Mouse (Mus musculus) erythroblast, embryonic 14.5 days (primary cell): Measurements from ENCODE around the gene Rps2. TPM values are rescaled to one million over a fixed set of nuclear protein-coding genes. Genes with fewer than 3 reads are reported as not detected.

Experiments
- H3K27me3 ChIP-seq: 2 replicates; pipeline ENCODE4 v1.6.1; 2012; ENCODE audit warnings: inconsistent platforms; ENCODE audit not compliant: control insufficient read depth
- H3K36me3 ChIP-seq: 2 replicates; pipeline ENCODE4 v1.6.1; 2012; ENCODE audit warnings: mild to moderate bottlenecking, inconsistent platforms; ENCODE audit not compliant: control insufficient read depth
- H3K4me1 ChIP-seq: 2 replicates; pipeline ENCODE4 v1.6.1; 2012; ENCODE audit warnings: inconsistent platforms; ENCODE audit not compliant: control insufficient read depth
- H3K4me3 ChIP-seq: replicated peaks from 2 replicates; pipeline ENCODE3; 2012; ENCODE audit warnings: moderate library complexity, mild to moderate bottlenecking, inconsistent platforms
- H3K9me3 ChIP-seq: 2 replicates; pipeline ENCODE4 v1.6.1; 2012; ENCODE audit warnings: low read length, inconsistent platforms, mixed read lengths; ENCODE audit not compliant: control insufficient read depth
- GATA1 ChIP-seq: IDR thresholded peaks from 2 replicates; pipeline ENCODE4 v1.6.1; 2012; ENCODE audit warnings: low read length, inconsistent platforms, mixed read lengths
- TAL1 ChIP-seq: IDR thresholded peaks from 3 replicates; pipeline ENCODE4 v1.6.1; 2012; ENCODE audit warnings: low read length, inconsistent platforms, mixed read lengths
- polyA plus RNA-seq: library from polyadenylated mRNA; stranded (reverse); fragments of >175 nt; gene quantifications from 2 replicates; pipeline ENCODE4 v1.2.3, GENCODE M21; 2012

The Rps2 gene
- polyA plus RNA-seq, 1 experiment: 143 TPM

- peaks cover 37% of the 10 kb centered on the region for H3K4me1 ChIP-seq
- TF ChIP-seq TAL1: no peak
- TF ChIP-seq GATA1: no peak
- no peak overlapping the region for H3K4me3 ChIP-seq
- H3K9me3 ChIP-seq: no peaks in the 10 kb centered on the region
- H3K36me3 ChIP-seq: peaks cover 83% of the 10 kb centered on the region
- H3K27me3 ChIP-seq: no peaks in the 10 kb centered on the region
Observed at GRCm38 (mm10) chr17:24677500-24678080, 40.3 kb upstream of the Rps2 start.

GRCm38 (mm10) chr17:24686514-24686913, 31.4 kb upstream of the Rps2 start:
- no peak for TF ChIP-seq TAL1
- no peak for TF ChIP-seq GATA1
- H3K4me1 ChIP-seq: peaks cover 31% of the 10 kb centered on the region
- H3K9me3 ChIP-seq: peaks cover 14% of the 10 kb centered on the region; the same call in 1 of the 2 replicates
- H3K36me3 ChIP-seq: peaks cover 7% of the 10 kb centered on the region
- H3K27me3 ChIP-seq: peaks cover 55% of the 10 kb centered on the region
- peak overlapping the region; percentile 6 for H3K4me3 ChIP-seq

DNA sequence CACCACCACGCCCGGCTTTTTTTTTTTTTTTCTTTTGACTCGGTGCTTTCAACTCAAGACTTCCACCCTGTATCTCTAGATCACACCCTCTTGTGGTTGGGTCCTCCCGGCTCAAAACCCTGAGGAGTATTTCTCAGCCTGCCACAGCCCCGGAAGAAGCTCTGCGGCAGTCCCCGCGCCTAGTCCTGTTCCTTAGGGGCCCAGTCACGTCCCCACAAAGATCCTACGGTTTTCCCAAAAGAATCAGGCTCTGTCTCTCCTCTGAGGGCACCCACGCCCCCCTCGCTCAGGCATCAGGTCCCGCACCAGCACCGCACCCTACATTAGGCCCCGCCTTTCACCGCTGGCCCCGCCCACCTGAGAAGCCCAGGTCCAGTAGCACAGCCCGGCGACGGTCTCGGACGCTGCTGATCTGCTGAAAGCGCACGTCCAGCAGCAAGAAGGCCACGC, 30.7 kb upstream of the Rps2 start:
- peaks cover 58% of the 10 kb centered on the region for H3K27me3 ChIP-seq
- H3K9me3 ChIP-seq: peaks cover 14% of the 10 kb centered on the region; the same call in 1 of the 2 replicates
- H3K4me3 ChIP-seq: peak overlapping the region; percentile 52
- peaks cover 34% of the 10 kb centered on the region for H3K4me1 ChIP-seq
- no peak for TF ChIP-seq GATA1
- no peak for TF ChIP-seq TAL1
- peaks cover 3% of the 10 kb centered on the region for H3K36me3 ChIP-seq

- H3K36me3 ChIP-seq: peaks cover 7% of the 10 kb centered on the region
- H3K4me3 ChIP-seq: peak overlapping the region; percentile 52
- peaks cover 35% of the 10 kb centered on the region for H3K4me1 ChIP-seq
- TF ChIP-seq TAL1 (no peak), GATA1 (no peak)
- peaks cover 63% of the 10 kb centered on the region for H3K27me3 ChIP-seq
- H3K9me3 ChIP-seq: peaks cover 14% of the 10 kb centered on the region; the same call in 1 of the 2 replicates
Observed at GRCm38 (mm10) chr17:24687599-24687998, 30.3 kb upstream of the Rps2 start.

DNA sequence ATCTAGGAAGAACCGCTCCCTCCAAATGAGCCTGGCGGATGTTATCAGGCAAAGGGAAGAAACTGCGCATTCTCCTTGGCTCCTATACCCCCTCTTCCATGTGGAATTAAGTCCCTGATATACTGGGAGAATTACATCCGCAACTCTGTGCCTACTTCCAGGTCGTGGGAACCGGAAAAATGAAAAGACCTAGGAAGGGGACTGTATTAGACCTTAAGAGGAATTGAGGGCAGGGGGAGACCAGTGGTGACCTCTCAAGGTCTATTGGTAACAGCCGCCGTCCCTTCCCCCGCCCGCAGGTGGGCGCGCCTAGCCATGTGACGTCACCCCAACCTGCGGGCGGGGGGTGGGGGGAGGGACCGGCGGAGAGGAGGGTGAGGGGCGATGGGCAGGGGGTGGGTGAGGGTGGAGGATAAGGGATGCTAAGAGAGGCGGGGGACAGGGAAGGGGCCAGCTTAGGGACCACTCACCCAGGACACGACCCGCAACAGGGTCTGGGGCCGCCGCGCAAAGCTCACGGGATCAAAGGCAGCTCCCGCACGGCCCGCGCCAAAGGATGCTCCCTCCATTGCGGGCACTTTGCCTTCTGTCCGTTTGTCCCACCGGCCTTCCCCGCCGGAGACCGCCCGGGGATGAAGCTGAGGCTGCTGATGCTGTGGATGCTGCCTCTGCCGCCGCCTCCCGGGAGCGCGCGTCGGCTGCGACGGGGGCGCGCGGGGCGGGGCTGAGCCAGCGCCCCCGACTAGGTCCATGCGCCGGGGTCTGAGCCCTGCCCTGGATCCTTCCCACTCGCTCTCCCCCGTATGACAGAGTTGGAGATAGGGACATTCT, 28.4 kb upstream of the Rps2 start, which contains the start of gene Syngr3:
Gene Syngr3, minus strand, starts transcription at position 705 of the 831 bp plus-strand sequence.
- TF ChIP-seq GATA1 (no peak), TAL1 (no peak)
- Histone ChIP-seq H3K27me3 (peaks cover 64% of the 10 kb centered on the region), H3K9me3 (peaks cover 14% of the 10 kb centered on the region; the same call in 1 of the 2 replicates), H3K4me3 (no peak within 1 kb of the TSS), H3K36me3 (peaks cover 20% of the 10 kb centered on the region), H3K4me1 (peaks cover 43% of the 10 kb centered on the region)

- peaks cover 56% of the 10 kb centered on the region for H3K4me1 ChIP-seq
- H3K4me3 ChIP-seq: no peak overlapping the region
- TF ChIP-seq GATA1 (no peak), TAL1 (no peak)
- peaks cover 13% of the 10 kb centered on the region; the same call in 1 of the 2 replicates for H3K9me3 ChIP-seq
- H3K36me3 ChIP-seq: peaks cover 20% of the 10 kb centered on the region
- H3K27me3 ChIP-seq: peaks cover 51% of the 10 kb centered on the region
Observed at GRCm38 (mm10) chr17:24692385-24692784, 25.5 kb upstream of the Rps2 start.

DNA sequence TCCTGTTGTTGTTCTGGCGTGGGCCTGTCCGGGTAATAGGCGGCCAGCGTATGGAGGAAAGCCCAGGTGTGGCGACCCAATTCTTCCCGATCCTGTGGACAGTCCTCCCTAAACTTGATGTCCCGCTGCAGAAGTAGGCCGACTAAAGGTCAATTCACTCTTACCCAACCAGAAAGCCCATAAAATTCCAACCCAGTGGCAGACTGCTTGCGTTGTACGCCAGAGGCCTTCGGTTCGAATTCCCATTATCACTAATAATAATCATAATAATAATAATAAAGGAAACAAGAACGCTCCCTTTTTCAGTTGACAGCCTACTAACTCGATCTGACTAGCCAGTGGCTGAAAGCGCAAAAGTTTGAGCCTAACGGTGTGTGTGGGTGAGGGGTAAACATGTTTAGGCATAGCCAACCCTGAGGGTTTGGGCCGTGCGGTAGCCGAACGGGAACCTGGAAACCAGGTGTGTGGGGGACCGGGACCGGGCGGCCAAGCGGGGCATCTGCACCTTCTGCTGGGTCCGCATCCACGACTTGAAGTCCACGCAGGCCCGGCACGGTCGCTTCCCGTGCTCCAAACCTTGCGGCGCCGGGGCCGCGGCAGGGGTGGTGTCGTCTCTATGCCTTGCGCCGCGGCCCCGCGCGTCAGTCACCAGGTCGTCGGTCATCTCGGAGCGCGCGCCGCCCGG, 22.4 kb upstream of the Rps2 start:
- no peaks in the 10 kb centered on the region for H3K9me3 ChIP-seq
- peaks cover 29% of the 10 kb centered on the region for H3K27me3 ChIP-seq
- peak overlapping the region; percentile 96 for H3K4me3 ChIP-seq
- TF ChIP-seq GATA1: no peak
- peaks cover 45% of the 10 kb centered on the region for H3K4me1 ChIP-seq
- peaks cover 32% of the 10 kb centered on the region for H3K36me3 ChIP-seq

GRCm38 (mm10) chr17:24696011-24696697, 21.8 kb upstream of the Rps2 start, which contains the start of the genes Gfer and Noxo1:
TSS of gene Gfer (minus strand) at chr17:24696156.
TSS of gene Noxo1 (plus strand) at chr17:24696234.
- peaks cover 22% of the 10 kb centered on the region for H3K27me3 ChIP-seq
- H3K4me1 ChIP-seq: peaks cover 45% of the 10 kb centered on the region
- TF ChIP-seq TAL1 (no peak), GATA1 (no peak)
- H3K36me3 ChIP-seq: peaks cover 39% of the 10 kb centered on the region
- H3K4me3 ChIP-seq: peak within 1 kb of the TSS; percentile 96
- no peaks in the 10 kb centered on the region for H3K9me3 ChIP-seq
